Mouse (Mus musculus): ENCODE results near the gene Tulp3.

DNA sequence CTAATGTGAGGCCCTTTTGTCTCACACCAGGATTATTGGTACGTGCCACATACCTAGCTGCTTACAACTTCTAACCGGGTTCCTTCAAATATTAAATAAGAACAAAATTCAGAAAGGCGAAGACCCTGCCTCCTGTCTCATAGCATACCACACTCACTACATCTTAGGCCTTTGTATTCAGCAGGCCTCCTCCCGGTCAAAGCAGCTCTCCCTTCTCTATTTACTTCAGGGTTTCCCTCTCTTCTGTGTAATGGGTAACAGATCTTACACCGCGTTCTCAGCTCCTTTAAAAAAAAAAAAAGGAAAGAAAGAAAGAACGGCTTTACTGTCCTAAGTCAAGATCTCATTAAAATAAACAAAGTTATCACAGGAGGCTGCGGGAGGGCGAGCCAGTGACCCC, 6.2 kb upstream of the Tulp3 start:
- TF ChIP-seq CTCF (IDR thresholded peaks at IDR 0.05; ENCODE audit: control insufficient read depth, insufficient read depth, insufficient replicate concordance, low read depth, low read length), result no peak
- no peak for TF ChIP-seq POLR2A (IDR thresholded peaks at IDR 0.05; ENCODE audit: control insufficient read depth, low read depth, low read length)

Data from testis, adult 2 months (tissue).